Mouse (Mus musculus) MEL (cell line): ENCODE measurements around the gene Ttc25. TPM values are rescaled to one million over a fixed set of nuclear protein-coding genes. Genes with fewer than 3 reads are reported as not detected.

Source experiments
- DNase-seq: peaks from one replicate; pipeline ENCODE4 v3.0.0; 2011; ENCODE audit warnings: low read depth, low spot score
- H3K27ac ChIP-seq: 2 replicates; pipeline ENCODE4 v1.5.1; 2012; ENCODE audit warnings: low read depth, mild to moderate bottlenecking, control low read depth, low read length, moderate library complexity; ENCODE audit not compliant: control insufficient read depth
- H3K27me3 ChIP-seq, 2 experiments: fragments of 150-350 bp in 1 of 2; sonication (generic) in 1 of 2; 2 replicates each; pipeline ENCODE4 v1.6.1; 2012; ENCODE audit warnings: low read length in 2 of 2, mild to moderate bottlenecking in 2 of 2, improper control_type of control experiment in 1 of 2, moderate library complexity in 1 of 2; ENCODE audit not compliant: insufficient read depth in 2 of 2, control insufficient read depth in 1 of 2
- H3K36me3 ChIP-seq, 2 experiments: 2 replicates each; pipeline ENCODE4 v1.6.1; 2012 to 2014; ENCODE audit warnings: low read length in 2 of 2, improper control_type of control experiment in 1 of 2, inconsistent platforms in 1 of 2, mild to moderate bottlenecking in 1 of 2; ENCODE audit not compliant: insufficient read depth in 2 of 2, control insufficient read depth in 1 of 2
- H3K4me1 ChIP-seq, 2 experiments: fragments of 150-350 bp in 1 of 2; sonication (generic) in 1 of 2; 2 replicates each; pipeline ENCODE4 v1.6.1; 2012; ENCODE audit warnings: low read length in 2 of 2, improper control_type of control experiment in 1 of 2, mild to moderate bottlenecking in 1 of 2; ENCODE audit not compliant: insufficient read depth in 2 of 2, control insufficient read depth in 1 of 2
- H3K4me3 ChIP-seq, 2 experiments: fragments of 150-350 bp in 1 of 2; sonication (generic) in 1 of 2; 2 replicates each; pipeline ENCODE4 v1.5.1; 2012; ENCODE audit warnings: low read depth in 2 of 2, low read length in 2 of 2, mild to moderate bottlenecking in 2 of 2, moderate library complexity in 2 of 2, control low read depth in 1 of 2, improper control_type of control experiment in 1 of 2; ENCODE audit not compliant: control insufficient read depth in 1 of 2, insufficient read depth in 1 of 2
- H3K79me2 ChIP-seq: 2 replicates; pipeline ENCODE4 v1.6.1; 2012; ENCODE audit warnings: mild to moderate bottlenecking, low read length, moderate library complexity; ENCODE audit not compliant: control insufficient read depth, poor library complexity, insufficient read depth
- H3K9ac ChIP-seq: 2 replicates; pipeline ENCODE4 v1.6.1; 2012; ENCODE audit warnings: low read depth, mild to moderate bottlenecking, control low read depth, low read length, moderate library complexity; ENCODE audit not compliant: control insufficient read depth, poor library complexity, severe bottlenecking
- H3K9me3 ChIP-seq: fragments of 150-350 bp; sonication (generic); replicated peaks from 2 replicates; pipeline ENCODE4 v1.6.1; 2012; ENCODE audit warnings: mild to moderate bottlenecking, low read length, improper control_type of control experiment, moderate library complexity; ENCODE audit not compliant: insufficient read depth
- CHD1 ChIP-seq: IDR thresholded peaks from 2 replicates; pipeline ENCODE4 v1.6.1; 2012; ENCODE audit warnings: low read depth, mild to moderate bottlenecking, inconsistent platforms, low read length, improper control_type of control experiment
- CTCF ChIP-seq, 3 experiments: IDR thresholded peaks in 2 of 3; conservative IDR thresholded peaks in 1 of 3; 2 replicates each; pipeline ENCODE4 v1.5.1; 2011 to 2012; ENCODE audit warnings: low read length in 3 of 3, low read depth in 2 of 3, mild to moderate bottlenecking in 2 of 3, improper control_type of control experiment in 1 of 3, inconsistent platforms in 1 of 3, mixed read lengths in 1 of 3, moderate library complexity in 1 of 3; ENCODE audit not compliant: control insufficient read depth in 1 of 3, insufficient read depth in 1 of 3, poor library complexity in 1 of 3, severe bottlenecking in 1 of 3
- E2F4 ChIP-seq: IDR thresholded peaks from 2 replicates; pipeline ENCODE4 v1.6.1; 2011; ENCODE audit warnings: low read depth, low read length, improper control_type of control experiment, borderline replicate concordance
- ELF1 ChIP-seq: IDR thresholded peaks from 2 replicates; pipeline ENCODE4 v1.6.1; 2014; ENCODE audit warnings: low read depth, mild to moderate bottlenecking, inconsistent platforms, low read length, improper control_type of control experiment, moderate library complexity
- ETS1 ChIP-seq: IDR thresholded peaks from 2 replicates; pipeline ENCODE4 v1.6.1; 2012; ENCODE audit warnings: low read depth, mild to moderate bottlenecking, inconsistent platforms, low read length, improper control_type of control experiment, moderate library complexity
- GABPA ChIP-seq: IDR thresholded peaks from 2 replicates; pipeline ENCODE4 v1.6.1; 2012; ENCODE audit warnings: low read depth, mild to moderate bottlenecking, inconsistent platforms, low read length, improper control_type of control experiment, moderate library complexity
- HCFC1 ChIP-seq: IDR thresholded peaks from 2 replicates; pipeline ENCODE4 v1.6.1; 2012; ENCODE audit warnings: low read depth, mild to moderate bottlenecking, inconsistent platforms, low read length, improper control_type of control experiment, moderate library complexity
- MAFK ChIP-seq: IDR thresholded peaks from 2 replicates; pipeline ENCODE4 v1.6.1; 2011; ENCODE audit warnings: low read depth, mild to moderate bottlenecking, low read length, improper control_type of control experiment, borderline replicate concordance
- MAX ChIP-seq: IDR thresholded peaks from 2 replicates; pipeline ENCODE4 v1.6.1; 2011; ENCODE audit warnings: low read length, improper control_type of control experiment
- MXI1 ChIP-seq: IDR thresholded peaks from 2 replicates; pipeline ENCODE4 v1.6.1; 2011; ENCODE audit warnings: mild to moderate bottlenecking, low read depth, low read length, improper control_type of control experiment
- MYB ChIP-seq: IDR thresholded peaks from 2 replicates; pipeline ENCODE4 v1.6.1; 2011; ENCODE audit warnings: mild to moderate bottlenecking, low read depth, low read length, improper control_type of control experiment
- MYC ChIP-seq: IDR thresholded peaks from 2 replicates; pipeline ENCODE4 v1.6.1; 2011; ENCODE audit warnings: low read depth, mild to moderate bottlenecking, low read length, improper control_type of control experiment, moderate library complexity
- NRF1 ChIP-seq: IDR thresholded peaks from 2 replicates; pipeline ENCODE4 v1.6.1; 2014; ENCODE audit warnings: low read depth, mild to moderate bottlenecking, inconsistent platforms, low read length, improper control_type of control experiment, moderate library complexity; ENCODE audit not compliant: poor library complexity, insufficient read depth, severe bottlenecking
- POLR2AphosphoS2 ChIP-seq: IDR thresholded peaks from 2 replicates; pipeline ENCODE4 v1.6.1; 2011; ENCODE audit warnings: low read length, improper control_type of control experiment
- POLR2AphosphoS5 ChIP-seq: IDR thresholded peaks from 2 replicates; pipeline ENCODE4 v1.6.1; 2012; ENCODE audit warnings: low read depth, borderline replicate concordance, mild to moderate bottlenecking, inconsistent platforms, low read length, moderate library complexity, mixed read lengths
- RAD21 ChIP-seq: IDR thresholded peaks from 2 replicates; pipeline ENCODE4 v1.6.1; 2011; ENCODE audit warnings: mild to moderate bottlenecking, low read depth, low read length, improper control_type of control experiment
- RCOR1 ChIP-seq: IDR thresholded peaks from 2 replicates; pipeline ENCODE4 v1.6.1; 2012; ENCODE audit warnings: low read depth, mild to moderate bottlenecking, inconsistent platforms, low read length, improper control_type of control experiment
- SIN3A ChIP-seq: IDR thresholded peaks from 2 replicates; pipeline ENCODE4 v1.6.1; 2012; ENCODE audit warnings: low read length, improper control_type of control experiment, inconsistent platforms
- TBP ChIP-seq: IDR thresholded peaks from 2 replicates; pipeline ENCODE4 v1.8.0; 2011; ENCODE audit warnings: low read depth, low read length, improper control_type of control experiment
- TCF12 ChIP-seq: IDR thresholded peaks from 2 replicates; pipeline ENCODE4 v1.6.1; 2014; ENCODE audit warnings: low read depth, mild to moderate bottlenecking, inconsistent platforms, low read length, improper control_type of control experiment, moderate library complexity
- USF1 ChIP-seq: IDR thresholded peaks from 2 replicates; pipeline ENCODE4 v1.6.1; 2014; ENCODE audit warnings: low read depth, mild to moderate bottlenecking, inconsistent platforms, low read length, improper control_type of control experiment, moderate library complexity
- USF2 ChIP-seq, 2 experiments: IDR thresholded peaks; 2 replicates each; pipeline ENCODE4 v1.6.1; 2011 to 2012; ENCODE audit warnings: improper control_type of control experiment in 2 of 2, low read length in 2 of 2, borderline replicate concordance in 1 of 2, inconsistent platforms in 1 of 2, low read depth in 1 of 2, mild to moderate bottlenecking in 1 of 2; ENCODE audit not compliant: insufficient read depth in 1 of 2
- polyA plus RNA-seq, 2 experiments: library from polyadenylated mRNA; stranded (reverse) in 1 of 2; unstranded in 1 of 2; fragments of >175 nt in 1 of 2; fragments of >200 nt in 1 of 2; gene quantifications; 2 replicates each; pipeline versions ENCODE4 v1.2.1 to v1.2.4; 2012; ENCODE audit warnings: low replicate concordance in 2 of 2, low read depth in 1 of 2; ENCODE audit not compliant: insufficient read length in 2 of 2, insufficient read depth in 1 of 2, missing spikeins in 1 of 2
- total RNA-seq: library from RNA; depleted of rRNA; stranded (reverse); fragments of 300-350 nt; gene quantifications from 2 replicates; pipeline ENCODE4 v1.2.3, GENCODE M21; 2012

Gene Ttc25
- total and polyA plus RNA-seq, 3 experiments: 0.46 to 0.92 TPM; not detected in 1

DNA sequence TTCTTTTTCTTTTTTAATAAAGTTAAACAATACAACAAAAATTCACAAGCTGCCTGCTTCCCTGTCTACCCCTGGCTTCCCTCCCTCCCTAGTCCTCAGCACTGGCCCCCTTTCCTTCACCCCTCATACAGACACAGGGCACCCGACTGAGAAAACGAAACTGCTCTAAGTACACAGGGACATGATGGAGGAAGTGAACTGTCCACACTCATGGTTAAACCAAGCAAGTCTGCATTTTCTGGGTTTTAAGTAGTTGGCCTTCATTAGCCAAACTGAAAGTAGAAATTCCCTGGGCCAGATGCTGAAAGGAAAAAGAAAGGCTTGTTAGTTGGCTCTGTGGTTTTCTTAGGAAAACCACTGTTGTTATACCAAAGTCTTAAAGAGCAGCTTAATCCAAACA is 37.4 kb downstream of the Ttc25 start:
- TF ChIP-seq TBP: no peak
- Histone ChIP-seq H3K9ac (no peak overlapping the region), H3K27me3 (no peaks in the 10 kb centered on the region), H3K4me1 (peaks cover 7 to 11% of the 10 kb centered on the region in 2 experiments), H3K9me3 (no peaks in the 10 kb centered on the region), H3K27ac (no peak overlapping the region), H3K4me3 (no peak overlapping the region), H3K36me3 (peaks cover 13 to 25% of the 10 kb centered on the region in 2 experiments), H3K79me2 (no peaks in the 10 kb centered on the region)
- no peak for DNase-seq

DNA sequence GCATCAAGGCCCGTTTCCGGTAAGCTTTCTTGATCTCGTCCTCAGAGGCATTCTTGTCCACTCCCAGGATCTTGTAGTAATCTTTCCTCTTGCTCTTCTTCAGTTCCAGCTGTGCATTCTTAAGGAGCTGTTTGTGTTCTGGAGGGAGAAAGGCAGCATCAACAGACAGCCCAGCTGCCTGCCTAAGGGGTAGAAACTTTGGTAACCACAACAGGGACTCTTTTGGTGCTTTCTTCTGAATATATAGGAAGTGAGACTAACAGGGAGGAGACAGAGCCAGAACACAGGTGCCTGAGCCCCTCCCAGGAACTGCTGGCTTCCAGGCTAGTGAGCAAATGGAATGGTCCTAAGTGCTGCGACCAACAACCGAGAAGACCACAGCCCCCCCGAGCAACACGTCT is 39.2 kb downstream of the Ttc25 start:
- no peak overlapping the region for H3K4me3 ChIP-seq
- H3K4me1 ChIP-seq: peaks cover 7 to 11% of the 10 kb centered on the region in 2 experiments
- H3K27ac ChIP-seq: no peak overlapping the region
- H3K36me3 ChIP-seq: peaks cover 13 to 38% of the 10 kb centered on the region in 2 experiments
- no peaks in the 10 kb centered on the region for H3K27me3 ChIP-seq
- no peak for DNase-seq
- no peaks in the 10 kb centered on the region for H3K9me3 ChIP-seq
- no peak for TF ChIP-seq CHD1
- TF ChIP-seq TBP: no peak
- TF ChIP-seq SIN3A: no peak
- TF ChIP-seq USF1: no peak
- no peak for TF ChIP-seq RCOR1
- no peak for TF ChIP-seq MXI1
- TF ChIP-seq MYC: no peak
- no peak for TF ChIP-seq USF2 (IDR thresholded peaks at IDR 0.05; ENCODE audit: borderline replicate concordance in 1 of 2, insufficient read depth in 1 of 2, low read depth in 1 of 2, low read length in 2 of 2)
- no peak for TF ChIP-seq POLR2AphosphoS5
- TF ChIP-seq MYB: no peak
- no peak for TF ChIP-seq HCFC1
- no peak for TF ChIP-seq MAFK
- H3K9ac ChIP-seq: no peak overlapping the region
- H3K79me2 ChIP-seq: no peaks in the 10 kb centered on the region

DNA sequence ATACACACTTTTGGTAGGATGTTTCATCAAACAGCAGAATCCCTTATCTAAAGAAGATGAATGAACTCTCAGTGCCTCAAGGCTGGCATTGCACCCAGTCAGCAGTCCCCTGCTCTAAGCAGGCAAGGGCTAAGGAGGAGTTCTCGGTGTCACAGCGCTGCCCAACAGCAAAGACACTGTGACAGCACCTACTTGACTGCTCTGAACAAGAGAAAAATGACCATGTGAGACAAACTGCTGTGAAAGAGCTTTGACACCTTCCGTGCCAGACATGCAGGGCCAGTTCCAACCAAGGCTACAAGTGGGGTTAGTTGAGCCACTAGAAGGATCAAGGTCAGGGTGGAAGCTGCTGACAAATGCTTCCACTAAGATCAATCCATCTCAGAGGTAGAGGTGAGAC is 39.7 kb downstream of the Ttc25 start:
- Histone ChIP-seq H3K27ac (no peak overlapping the region), H3K36me3 (peaks cover 13 to 44% of the 10 kb centered on the region in 2 experiments), H3K9me3 (no peaks in the 10 kb centered on the region), H3K4me1 (peaks cover 7 to 11% of the 10 kb centered on the region in 2 experiments), H3K27me3 (no peaks in the 10 kb centered on the region), H3K9ac (no peak overlapping the region), H3K79me2 (no peaks in the 10 kb centered on the region), H3K4me3 (no peak overlapping the region)
- TF ChIP-seq GABPA (no peak), CTCF (IDR thresholded peaks at IDR 0.05 in 2 of 3, conservative IDR thresholded peaks at IDR 0.05 in 1 of 3; ENCODE audit: control insufficient read depth in 1 of 3, insufficient read depth in 1 of 3, low read depth in 2 of 3, low read length in 3 of 3, poor library complexity in 1 of 3, severe bottlenecking in 1 of 3) (no peak), MAX (no peak), MXI1 (no peak), HCFC1 (no peak), NRF1 (no peak), ETS1 (no peak), TCF12 (no peak), POLR2AphosphoS5 (no peak), MYC (no peak), E2F4 (no peak), ELF1 (no peak), RAD21 (no peak), POLR2AphosphoS2 (no peak)
- DNase-seq: no peak
